Mouse (Mus musculus): Measurements from ENCODE around the gene Ulk4. TPM values are rescaled to one million over a fixed set of nuclear protein-coding genes. Genes with fewer than 3 reads are reported as not detected.

Gene Ulk4
- total RNA-seq, 1 experiment from 2014 or later = 2.7 TPM

- ATAC-seq (replicated peaks in 1 of 2; ENCODE audit: insufficient read depth in 1 of 2, low FRiP score in 2 of 2, low TSS enrichment in 1 of 2, low read depth in 1 of 2, poor library complexity in 2 of 2, severe bottlenecking in 2 of 2) = no peak
Observed at GRCm38 (mm10) chr9:121032322-121032964, 244.6 kb downstream of the Ulk4 start.

DNA sequence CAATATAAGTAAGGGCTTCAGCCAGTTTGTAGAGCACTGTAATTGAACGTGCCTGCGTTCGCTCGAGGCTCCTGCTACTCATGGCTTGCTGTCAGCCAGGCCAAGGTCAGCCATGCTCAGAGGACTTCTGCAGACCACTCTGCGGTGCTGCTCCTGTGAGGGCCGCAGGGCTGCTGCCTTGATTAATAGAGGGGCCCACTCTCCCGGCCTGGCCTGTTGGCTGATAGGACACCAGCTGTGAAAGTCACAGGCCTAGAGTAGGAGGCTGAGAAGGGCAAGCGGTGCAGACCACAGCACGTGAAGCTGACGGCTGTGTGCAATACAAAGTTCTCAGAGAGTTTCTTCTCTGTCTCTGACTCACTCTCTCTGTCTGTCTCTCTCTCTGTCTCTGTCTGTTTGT lies 246.0 kb downstream of the Ulk4 start:
- no peak for ATAC-seq (replicated peaks in 1 of 2; ENCODE audit: insufficient read depth in 1 of 2, low FRiP score in 2 of 2, low TSS enrichment in 1 of 2, low read depth in 1 of 2, poor library complexity in 2 of 2, severe bottlenecking in 2 of 2)

DNA sequence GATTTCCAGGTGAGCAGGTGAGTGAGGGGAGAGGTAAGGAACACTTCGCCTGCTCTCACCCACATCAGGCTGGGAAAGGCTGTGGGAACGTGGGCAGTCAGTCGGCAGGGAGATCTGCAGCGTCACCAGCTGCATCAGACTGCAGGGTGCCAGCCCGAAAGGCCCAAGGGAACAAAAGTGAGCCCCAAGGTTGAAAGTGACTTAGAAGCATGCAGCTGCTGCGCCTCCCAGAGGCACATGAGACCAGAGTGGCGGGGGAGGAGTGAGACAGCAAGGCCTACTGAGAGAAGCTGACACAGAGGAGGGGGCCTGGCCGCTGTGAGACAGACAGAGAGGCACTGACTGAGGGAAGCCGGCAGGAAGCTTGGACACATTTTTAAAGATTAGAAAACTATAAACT lies 247.2 kb downstream of the Ulk4 start:
- ATAC-seq (replicated peaks in 1 of 2; ENCODE audit: insufficient read depth in 1 of 2, low FRiP score in 2 of 2, low TSS enrichment in 1 of 2, low read depth in 1 of 2, poor library complexity in 2 of 2, severe bottlenecking in 2 of 2) = no peak

DNA sequence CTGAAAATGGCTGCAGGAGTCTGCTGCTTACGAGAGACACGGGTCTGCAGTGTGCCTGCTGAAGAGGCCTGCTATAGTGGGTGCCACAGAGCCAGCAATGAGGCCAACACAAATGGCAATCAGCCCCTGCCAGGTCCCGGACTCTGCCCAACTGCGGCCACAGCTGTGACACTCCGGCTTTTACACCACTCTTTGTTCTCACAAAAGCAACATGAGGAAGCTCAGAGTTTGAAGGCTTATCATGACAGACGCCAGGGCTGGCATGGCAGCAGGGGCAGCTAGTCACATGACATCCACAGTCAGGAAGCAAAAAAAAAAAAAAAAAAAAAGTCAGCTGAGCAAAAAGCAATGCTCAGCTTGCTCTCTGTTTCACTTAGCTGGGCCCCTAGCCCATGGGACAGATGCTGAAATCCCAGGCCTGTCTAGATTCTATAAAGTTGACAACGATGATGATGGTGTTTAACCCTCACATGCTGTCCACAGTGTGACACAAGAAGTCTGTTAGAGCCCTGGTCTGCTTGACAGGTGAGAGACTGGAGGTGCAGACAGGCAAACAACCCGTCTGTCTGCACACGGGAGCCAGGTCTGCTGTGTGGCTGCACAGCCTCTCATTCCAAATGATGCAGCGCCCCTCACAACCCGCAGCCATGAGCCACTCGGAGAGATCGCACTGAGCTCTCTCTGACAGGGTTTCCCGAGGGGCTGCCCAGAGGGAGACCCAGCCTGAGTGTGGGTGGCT lies 253.3 kb downstream of the Ulk4 start:
- ATAC-seq (replicated peaks in 1 of 2; ENCODE audit: insufficient read depth in 1 of 2, low FRiP score in 2 of 2, low TSS enrichment in 1 of 2, low read depth in 1 of 2, poor library complexity in 2 of 2, severe bottlenecking in 2 of 2) = no peak

DNA sequence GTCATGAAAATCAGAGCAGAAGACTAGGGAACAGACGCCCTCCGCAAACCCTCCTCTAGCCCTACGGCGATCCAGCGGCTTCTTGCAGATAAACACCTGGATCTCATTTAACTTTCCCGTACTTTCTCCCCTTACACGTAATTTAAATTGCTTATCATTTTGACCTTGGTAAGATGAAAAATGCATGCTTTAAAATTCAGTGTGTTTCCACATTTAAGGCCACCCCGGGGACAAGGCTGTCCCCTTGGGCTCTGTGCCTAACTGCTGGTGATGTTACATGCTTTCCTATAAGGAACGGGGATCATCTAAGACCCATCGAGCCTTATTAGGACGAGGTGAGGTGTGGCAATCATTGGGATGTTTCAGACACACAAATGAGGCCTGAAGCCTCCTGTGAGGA lies 256.6 kb downstream of the Ulk4 start:
- ATAC-seq (replicated peaks in 1 of 2; ENCODE audit: insufficient read depth in 1 of 2, low FRiP score in 2 of 2, low TSS enrichment in 1 of 2, low read depth in 1 of 2, poor library complexity in 2 of 2, severe bottlenecking in 2 of 2) = no peak

DNA sequence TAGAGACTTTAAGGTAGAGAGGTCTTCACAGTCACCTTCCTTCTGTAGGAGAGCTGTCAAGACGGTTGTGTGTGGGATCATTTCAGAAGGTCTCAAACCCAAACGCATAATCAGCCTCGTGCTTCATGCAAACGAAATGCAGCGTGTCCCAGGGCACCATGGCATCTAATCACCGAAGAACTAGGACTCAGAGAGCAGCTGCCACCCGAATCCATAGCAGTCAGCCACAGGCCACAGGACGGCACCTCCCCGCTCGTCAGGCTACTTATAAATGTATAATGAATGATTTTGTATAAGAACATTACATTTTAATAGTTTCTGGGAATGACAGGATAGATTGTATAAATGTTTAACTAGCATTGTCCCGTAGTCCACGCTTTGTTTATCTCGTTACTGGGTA lies 257.1 kb downstream of the Ulk4 start:
- ATAC-seq (replicated peaks in 1 of 2; ENCODE audit: insufficient read depth in 1 of 2, low FRiP score in 2 of 2, low TSS enrichment in 1 of 2, low read depth in 1 of 2, poor library complexity in 2 of 2, severe bottlenecking in 2 of 2) = no peak

GRCm38 (mm10) chr9:121018524-121019315 lies 258.3 kb downstream of the Ulk4 start:
- no peak for ATAC-seq (replicated peaks in 1 of 2; ENCODE audit: insufficient read depth in 1 of 2, low FRiP score in 2 of 2, low TSS enrichment in 1 of 2, low read depth in 1 of 2, poor library complexity in 2 of 2, severe bottlenecking in 2 of 2)

- no peak for ATAC-seq (replicated peaks in 1 of 2; ENCODE audit: insufficient read depth in 1 of 2, low FRiP score in 2 of 2, low TSS enrichment in 1 of 2, low read depth in 1 of 2, poor library complexity in 2 of 2, severe bottlenecking in 2 of 2)
Observed at GRCm38 (mm10) chr9:121015810-121016502, 261.0 kb downstream of the Ulk4 start.

GRCm38 (mm10) chr9:121011540-121011939 lies 265.5 kb downstream of the Ulk4 start:
- ATAC-seq (replicated peaks in 1 of 2; ENCODE audit: insufficient read depth in 1 of 2, low FRiP score in 2 of 2, low TSS enrichment in 1 of 2, low read depth in 1 of 2, poor library complexity in 2 of 2, severe bottlenecking in 2 of 2) = no peak

GRCm38 (mm10) chr9:121010544-121010943 lies 266.5 kb downstream of the Ulk4 start:
- no peak for ATAC-seq (replicated peaks in 1 of 2; ENCODE audit: insufficient read depth in 1 of 2, low FRiP score in 2 of 2, low TSS enrichment in 1 of 2, low read depth in 1 of 2, poor library complexity in 2 of 2, severe bottlenecking in 2 of 2)

GRCm38 (mm10) chr9:121005961-121006360 lies 271.0 kb downstream of the Ulk4 start:
- no peak for ATAC-seq (replicated peaks in 1 of 2; ENCODE audit: insufficient read depth in 1 of 2, low FRiP score in 2 of 2, low TSS enrichment in 1 of 2, low read depth in 1 of 2, poor library complexity in 2 of 2, severe bottlenecking in 2 of 2)

GRCm38 (mm10) chr9:121001681-121002540 lies 275.1 kb downstream of the Ulk4 start:
- no peak for ATAC-seq (replicated peaks in 1 of 2; ENCODE audit: insufficient read depth in 1 of 2, low FRiP score in 2 of 2, low TSS enrichment in 1 of 2, low read depth in 1 of 2, poor library complexity in 2 of 2, severe bottlenecking in 2 of 2)

DNA sequence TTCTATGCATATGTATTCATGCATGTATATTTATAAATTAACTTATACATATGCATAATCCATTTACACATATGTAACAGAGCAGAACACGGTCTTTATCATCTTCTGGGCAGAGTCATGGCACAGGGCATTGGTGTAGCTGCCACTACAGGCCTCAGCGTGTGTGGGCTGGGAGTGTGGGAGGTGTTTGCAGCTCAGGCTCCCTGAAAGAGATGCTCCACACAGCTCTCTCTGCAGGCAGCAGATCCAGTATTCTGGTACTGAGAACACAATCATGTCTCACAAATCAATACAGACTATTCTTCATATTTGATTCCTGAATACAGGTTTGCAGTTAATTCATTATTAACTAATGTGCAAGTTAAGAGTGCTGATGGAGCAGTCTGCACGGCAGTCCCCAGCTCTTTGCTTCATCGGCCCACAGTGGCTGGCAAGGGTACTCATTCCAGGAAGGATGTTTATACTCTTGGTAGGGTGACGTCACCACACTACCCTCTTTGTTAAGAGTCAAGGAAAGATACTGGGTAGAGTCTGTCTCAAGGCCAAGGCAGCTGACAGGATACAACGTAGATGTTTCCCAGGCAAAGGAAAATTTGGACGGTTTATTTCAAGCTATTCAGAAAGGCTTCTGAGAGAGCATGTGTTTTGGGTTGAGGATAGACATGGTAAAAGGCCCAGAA lies 276.2 kb downstream of the Ulk4 start:
- no peak for ATAC-seq (replicated peaks in 1 of 2; ENCODE audit: insufficient read depth in 1 of 2, low FRiP score in 2 of 2, low TSS enrichment in 1 of 2, low read depth in 1 of 2, poor library complexity in 2 of 2, severe bottlenecking in 2 of 2)

- ATAC-seq (replicated peaks in 1 of 2; ENCODE audit: insufficient read depth in 1 of 2, low FRiP score in 2 of 2, low TSS enrichment in 1 of 2, low read depth in 1 of 2, poor library complexity in 2 of 2, severe bottlenecking in 2 of 2) = no peak
Observed at GRCm38 (mm10) chr9:120998696-120999095, 278.3 kb downstream of the Ulk4 start.

- no peak for ATAC-seq (replicated peaks in 1 of 2; ENCODE audit: insufficient read depth in 1 of 2, low FRiP score in 2 of 2, low TSS enrichment in 1 of 2, low read depth in 1 of 2, poor library complexity in 2 of 2, severe bottlenecking in 2 of 2)
Observed at GRCm38 (mm10) chr9:120994223-120995155, 282.5 kb downstream of the Ulk4 start.
